Mouse (Mus musculus): ENCODE data around the gene Ptgds.

Gene Ptgds

DNA sequence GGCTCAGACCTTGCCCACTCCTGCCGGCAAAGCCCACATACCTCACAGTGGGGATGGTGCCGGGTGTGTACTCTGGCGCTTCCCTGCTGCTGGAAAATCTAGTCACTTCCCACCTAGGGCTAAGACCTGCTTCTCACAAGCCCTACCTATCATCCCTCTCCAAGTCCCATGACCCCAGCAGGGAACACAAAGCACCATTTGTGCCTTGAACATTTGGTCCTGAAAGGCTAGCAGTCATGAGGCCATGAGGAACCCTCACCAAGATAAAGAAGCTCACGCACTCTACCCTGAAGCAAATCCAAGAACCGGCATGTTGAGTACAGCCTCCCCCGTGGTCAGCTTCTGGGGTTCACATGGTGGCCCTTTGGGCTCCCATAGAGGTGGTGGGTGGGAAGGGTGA, at the start of gene Ptgds:
Gene Ptgds (minus strand): TSS at position 78 of the 400 bp plus-strand sequence.
- no peak for DNase-seq (ENCODE audit: extremely low read depth, low read depth)

DNA sequence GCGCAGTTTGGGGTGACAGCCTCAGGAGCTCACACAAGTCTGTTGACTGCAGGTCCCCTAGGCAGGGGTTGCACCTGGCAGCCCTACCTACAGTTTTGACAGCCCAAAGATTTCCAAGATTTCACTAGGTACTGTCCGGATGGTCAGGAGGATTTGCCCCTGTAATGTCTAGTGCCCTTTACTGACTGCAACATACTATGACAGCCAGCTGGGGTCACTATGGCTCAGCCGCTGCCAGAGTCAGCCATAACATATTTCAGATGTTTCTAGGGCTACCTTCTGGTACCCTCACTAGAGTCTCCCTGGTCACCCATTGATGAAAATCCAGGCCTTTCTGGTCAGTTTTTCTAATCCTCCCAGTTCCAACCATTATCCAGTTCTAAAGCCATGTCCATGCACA, 40.1 kb upstream of the Ptgds start:
- no peak for DNase-seq (ENCODE audit: extremely low read depth, low read depth)

DNA sequence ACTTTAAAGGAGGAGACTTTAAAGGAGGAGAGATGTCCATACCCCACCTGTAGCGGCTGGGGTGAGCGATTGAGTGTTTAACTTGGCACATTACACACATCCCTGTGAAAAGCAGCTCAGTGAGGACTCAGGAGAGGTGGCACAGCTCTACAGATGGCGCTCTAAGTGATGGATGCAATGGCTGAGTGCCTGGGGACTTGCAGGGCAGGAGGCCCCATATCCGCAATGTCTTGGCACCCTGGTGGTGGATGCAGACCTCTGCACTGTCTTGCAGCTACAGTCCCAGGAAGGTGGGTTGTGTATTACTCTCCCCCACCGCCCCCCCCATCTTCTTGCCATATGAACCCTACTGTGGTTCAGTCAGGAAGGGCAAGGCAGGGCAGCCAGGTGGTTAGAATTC, 37.1 kb upstream of the Ptgds start:
- no peak for DNase-seq (ENCODE audit: extremely low read depth, low read depth)

DNA sequence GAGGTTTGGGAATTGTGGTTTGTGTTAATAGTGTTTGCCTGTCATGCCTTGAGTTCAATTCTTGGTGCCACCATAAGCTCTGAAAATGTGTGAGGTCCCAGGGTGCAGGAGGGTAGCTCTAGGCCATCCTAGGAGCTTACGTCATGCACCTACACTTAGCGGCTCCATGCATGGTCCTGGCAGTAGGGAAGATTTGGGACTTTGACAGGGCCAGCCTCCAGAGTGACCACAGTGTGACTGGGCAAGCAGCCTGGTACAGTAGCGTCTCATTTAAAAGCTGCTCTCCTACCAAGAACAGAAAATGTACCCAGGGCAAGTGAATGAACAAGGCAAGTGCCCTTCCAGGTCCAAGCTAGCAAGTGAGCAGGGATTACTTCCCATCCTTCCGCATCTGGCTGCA, 36.0 kb upstream of the Ptgds start:
- DNase-seq (ENCODE audit: extremely low read depth, low read depth), result no peak

DNA sequence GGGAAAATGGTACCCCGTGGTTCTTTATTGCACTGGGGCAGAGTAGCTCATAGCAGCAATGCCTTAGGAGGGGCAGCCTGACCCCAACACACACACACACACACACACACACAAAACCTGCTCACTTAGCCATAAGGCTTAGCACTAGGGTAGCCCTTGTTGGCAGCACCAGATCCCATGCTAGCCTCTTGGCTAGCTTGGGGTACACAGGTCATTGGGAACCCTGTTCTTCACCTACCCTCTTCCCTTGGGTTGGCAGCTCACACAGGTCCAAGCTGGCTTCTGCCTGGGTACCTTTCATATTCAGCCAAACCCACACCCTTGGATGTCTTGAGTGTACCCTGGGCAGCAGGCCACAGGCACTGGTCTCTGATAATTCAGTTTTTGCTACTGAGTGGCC, 35.2 kb upstream of the Ptgds start:
- no peak for DNase-seq (ENCODE audit: extremely low read depth, low read depth)

DNA sequence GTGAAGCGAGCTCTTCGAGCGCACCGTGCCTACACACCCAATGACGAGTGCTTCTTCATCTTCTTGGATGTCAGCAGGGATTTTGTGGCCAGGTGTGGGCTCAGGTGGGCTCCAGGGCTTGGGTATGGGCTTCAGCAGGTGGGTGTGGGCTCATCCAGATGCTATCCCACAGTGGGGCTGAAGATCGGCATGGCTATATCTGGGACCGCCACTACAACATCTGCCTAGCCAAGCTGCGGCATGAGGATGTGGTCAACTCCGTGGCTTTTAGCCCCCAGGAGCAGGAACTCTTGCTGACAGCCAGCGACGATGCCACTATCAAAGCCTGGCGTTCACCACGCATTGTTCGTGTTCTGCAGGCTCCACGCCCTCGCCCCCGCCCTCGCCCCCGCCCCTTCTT, 34.7 kb upstream of the Ptgds start:
- DNase-seq (ENCODE audit: extremely low read depth, low read depth), result no peak

DNA sequence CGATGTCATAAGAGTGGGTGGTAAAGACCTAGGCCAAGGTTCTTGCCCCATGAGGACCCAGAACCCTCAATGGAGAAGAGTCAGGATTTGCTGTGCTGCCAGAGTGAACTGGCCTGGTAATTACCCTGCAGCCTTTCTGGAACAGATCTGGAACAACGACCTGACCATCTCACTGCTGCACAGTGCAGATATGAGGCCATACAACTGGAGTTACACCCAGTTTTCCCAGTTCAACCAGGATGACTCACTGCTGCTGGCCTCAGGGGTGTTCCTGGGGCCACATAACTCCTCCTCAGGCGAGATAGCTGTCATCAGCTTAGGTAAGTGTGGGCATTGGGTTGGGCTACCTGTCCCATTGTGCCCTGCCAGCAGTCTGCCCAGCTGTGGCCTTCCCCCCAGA, 32.9 kb upstream of the Ptgds start:
- no peak for DNase-seq (ENCODE audit: extremely low read depth, low read depth)

DNA sequence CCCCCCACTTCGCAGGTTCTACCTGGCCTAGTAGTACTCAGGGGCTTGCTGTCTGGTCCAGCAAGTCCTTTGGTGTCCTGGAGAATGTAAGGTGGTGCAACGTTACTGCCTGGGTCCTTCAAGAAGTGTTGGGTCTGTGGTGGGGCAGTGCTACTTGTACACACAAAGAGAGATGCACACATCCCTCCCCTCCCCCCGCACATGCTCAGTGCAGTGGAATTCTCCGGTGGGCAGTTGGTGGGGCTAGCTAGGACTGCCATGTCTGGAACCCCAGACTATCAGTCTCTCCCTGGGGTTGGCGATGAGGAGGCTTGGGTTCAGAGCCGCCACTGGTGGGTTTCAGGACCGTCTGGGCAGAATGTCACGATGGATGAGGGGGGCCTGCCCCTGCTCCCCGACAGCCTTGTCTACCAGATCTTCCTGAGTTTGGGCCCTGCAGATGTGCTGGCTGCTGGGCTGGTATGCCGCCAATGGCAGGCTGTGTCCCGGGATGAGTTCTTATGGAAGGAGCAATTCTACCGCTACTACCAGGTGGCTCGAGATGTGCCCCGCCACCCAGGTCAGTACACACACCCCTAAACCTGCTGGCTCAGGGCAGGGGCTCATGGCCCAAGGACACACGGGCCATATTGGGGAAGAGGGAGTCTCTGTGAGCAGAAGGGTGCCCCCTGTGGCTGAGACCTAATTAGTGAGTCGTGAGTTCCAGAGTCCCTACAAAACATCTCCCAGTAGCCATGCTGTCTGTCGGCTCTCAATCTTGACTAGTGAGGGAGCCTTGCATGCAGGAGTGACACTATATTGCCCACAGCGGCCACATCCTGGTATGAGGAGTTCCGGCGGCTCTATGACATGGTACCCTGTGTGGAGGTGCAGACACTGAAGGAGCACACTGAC, 32.0 kb upstream of the Ptgds start, which contains the start of gene C8g:
Gene C8g (minus strand): TSS at position 127 of the 894 bp plus-strand sequence.
- DNase-seq (ENCODE audit: extremely low read depth, low read depth), result no peak

DNA sequence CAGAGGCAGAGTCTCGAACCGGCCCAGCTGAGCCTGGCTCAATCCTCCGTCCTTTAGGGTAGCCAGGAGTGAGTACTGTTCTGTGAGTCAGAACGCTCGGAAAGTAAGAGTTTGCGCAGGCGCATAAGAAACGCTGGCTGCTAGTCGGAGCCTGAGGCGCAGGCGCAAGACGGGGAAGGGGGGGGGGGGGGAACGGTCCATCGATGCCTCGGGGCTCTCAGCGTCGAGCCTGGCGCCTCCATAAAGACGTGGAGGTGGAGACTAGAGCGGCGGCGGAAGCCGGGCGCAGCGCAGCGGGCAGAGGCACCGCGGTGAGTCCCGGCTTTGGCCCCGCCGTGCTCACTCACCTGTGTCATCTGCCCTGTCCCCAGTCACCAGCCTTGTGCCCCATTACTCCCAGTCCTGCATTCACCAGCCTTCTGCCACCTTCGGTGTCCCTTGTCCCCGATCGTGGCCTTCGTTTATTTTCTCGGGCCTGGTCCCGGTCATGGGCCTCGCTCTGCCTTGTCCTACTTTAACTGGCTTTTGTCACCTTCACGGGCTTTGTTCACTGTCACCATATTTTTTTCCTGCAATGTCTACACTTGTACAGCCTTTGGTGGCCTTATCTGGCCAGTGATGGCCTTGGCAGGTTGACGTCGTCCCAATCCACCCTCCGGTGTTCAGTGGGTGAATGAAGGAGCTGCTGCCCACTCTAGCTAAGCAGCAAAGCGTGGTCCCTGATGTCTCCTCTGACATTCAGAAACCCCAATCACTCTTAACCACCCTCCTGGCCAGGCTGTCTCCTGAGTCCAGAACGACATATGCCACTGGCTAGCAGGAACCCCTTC, 30.9 kb upstream of the Ptgds start, which contains the start of gene Fbxw5:
Gene Fbxw5 (plus strand): TSS at position 175 of the 830 bp plus-strand sequence.
- DNase-seq (ENCODE audit: extremely low read depth, low read depth), result peak; percentile 89

DNA sequence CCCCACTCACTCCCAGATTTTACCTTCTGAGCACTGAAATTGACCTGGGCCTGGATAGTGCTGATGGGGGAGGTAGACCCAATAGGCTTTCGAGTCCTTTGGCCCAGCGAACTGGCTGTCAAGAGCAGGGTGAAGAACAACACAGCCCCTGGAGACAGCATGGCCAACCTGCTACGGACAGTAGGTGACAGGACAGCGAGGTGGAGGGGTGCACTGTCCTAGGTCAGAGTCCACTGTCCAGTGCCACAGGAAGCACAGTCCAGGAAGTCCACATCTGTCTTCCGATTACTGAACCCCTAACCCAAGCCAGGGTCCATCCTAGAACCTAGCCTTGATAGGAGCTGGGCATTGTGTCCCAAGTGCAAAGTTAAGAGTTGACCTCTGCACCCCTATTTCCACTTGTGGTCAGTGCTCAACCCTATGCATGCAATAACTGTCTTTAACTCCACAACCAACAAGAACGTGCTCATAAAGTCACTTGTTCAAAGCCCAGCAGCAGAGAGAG, 30.3 kb upstream of the Ptgds start:
- no peak for DNase-seq (ENCODE audit: extremely low read depth, low read depth)

DNA sequence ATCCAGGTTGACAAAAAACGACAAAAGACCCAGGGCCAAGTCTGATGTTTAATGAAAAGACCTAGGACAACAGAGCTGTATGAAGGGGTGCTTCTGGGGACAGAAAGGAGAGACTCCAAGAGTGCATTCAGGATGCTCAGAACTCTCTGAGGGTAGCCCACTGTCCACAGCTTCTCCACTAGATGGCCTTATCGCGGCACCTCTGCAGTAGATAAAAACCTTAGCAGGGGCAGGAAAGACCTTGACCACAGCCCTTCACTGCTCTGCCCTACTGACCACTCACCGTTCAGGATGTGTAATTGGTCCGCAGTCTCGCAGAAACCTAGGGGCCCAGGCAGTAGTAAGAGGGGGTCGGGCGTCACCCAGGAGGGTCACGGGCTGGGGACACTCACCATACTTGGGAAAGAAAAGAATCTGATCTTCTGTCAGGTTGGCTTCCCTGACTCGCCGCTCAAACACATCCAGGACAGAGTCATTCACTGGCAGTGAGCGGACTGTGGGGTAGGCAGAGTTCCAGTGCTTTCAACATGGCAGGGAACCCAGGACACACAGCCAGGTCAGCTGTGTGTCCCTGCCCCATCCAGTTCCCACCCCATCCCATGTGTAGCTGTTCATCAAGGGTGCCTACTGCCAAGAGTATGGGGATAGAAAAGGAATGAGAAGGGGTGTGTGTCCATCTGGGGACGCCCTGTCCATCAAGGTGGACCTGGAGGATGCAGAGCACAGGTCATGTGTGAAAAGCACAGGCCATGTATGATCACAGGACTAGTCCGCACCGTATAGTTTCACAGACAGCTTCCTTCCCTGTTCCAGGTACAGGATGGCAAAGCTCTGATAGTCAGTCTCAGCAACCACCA, 29.0 kb upstream of the Ptgds start:
- no peak for DNase-seq (ENCODE audit: extremely low read depth, low read depth)

DNA sequence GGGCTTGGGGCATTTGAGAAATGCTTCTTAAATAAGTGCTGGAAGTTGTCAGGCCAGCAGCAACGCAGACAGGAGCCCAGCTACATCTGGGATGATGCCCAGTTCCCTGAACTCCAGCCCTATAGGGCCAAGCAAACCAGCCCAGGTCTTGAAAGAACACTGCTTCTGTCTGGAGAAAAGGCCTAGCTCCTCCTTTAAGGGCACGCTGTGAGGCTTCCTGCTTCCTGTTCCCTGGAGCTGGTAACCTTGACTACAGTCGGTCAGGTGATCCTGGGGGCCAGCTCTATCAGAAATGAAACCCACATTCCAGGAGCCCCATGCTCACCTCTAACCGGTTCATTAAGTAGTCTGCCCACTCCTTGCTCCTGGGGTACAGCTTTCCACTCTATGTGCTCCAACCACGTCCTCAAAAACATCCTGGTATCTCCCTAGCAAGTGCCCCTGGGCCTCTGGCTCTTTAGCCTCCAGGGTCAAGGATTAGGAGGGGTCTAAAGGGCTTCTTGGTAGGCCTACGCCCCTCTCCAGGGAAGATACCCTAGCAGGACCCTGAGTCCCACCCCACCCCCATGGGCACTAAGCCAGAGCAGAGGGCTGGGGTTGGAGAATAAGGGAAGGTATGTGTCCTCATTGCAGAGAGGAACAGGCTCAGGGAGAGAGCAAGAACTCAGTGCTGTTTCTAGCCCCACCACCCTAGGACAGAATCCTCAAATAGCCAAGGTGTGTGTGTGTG, 28.2 kb upstream of the Ptgds start:
- peak; percentile 56 for DNase-seq (ENCODE audit: extremely low read depth, low read depth)

DNA sequence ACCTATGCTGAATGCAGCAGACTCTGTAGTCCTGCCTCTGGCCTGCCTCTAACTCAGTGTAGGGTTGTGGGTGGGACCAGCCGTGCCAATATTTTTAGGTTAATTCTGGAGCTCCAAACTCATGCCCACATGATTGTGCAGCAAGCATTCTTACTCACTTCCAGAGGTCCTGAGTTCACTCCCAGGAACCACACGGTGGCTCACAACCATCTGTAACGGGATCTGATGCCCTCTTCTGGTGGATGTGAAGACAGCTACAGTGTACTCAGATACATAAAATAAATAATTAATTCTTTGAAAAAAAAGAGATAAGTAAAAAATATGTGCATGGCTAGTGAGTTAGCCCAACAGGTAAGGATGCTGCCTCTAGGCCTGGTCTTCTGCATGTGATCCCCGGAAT, 26.6 kb upstream of the Ptgds start:
- DNase-seq (ENCODE audit: extremely low read depth, low read depth), result no peak

DNA sequence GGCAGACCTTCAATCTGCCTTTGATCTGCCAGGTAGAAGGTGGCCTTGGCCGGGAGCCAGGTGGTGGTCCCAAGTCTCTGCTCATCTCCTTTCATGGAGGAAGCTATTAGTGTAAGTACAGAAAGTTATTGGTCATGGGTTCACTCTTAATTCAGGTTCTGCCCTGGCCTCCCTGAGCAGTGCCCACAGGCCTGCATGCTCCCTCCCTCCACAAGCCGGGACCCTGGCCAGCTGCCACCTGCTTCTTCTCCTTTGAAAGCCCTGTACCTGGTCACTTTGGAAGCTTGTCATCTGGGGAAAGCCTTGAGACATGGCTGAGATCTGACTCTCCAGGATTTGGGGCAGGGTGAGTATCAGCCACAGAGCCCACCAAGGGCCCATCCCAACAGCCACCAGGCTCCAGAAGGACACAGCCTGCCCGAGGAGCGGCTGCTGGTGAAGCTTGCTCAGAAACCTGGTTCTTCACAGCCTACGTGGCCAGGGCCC, 23.7 kb upstream of the Ptgds start, which contains the start of gene Lcn12:
Gene Lcn12 (minus strand): TSS at position 436 of the 486 bp plus-strand sequence.
- no peak for DNase-seq (ENCODE audit: extremely low read depth, low read depth)

DNA sequence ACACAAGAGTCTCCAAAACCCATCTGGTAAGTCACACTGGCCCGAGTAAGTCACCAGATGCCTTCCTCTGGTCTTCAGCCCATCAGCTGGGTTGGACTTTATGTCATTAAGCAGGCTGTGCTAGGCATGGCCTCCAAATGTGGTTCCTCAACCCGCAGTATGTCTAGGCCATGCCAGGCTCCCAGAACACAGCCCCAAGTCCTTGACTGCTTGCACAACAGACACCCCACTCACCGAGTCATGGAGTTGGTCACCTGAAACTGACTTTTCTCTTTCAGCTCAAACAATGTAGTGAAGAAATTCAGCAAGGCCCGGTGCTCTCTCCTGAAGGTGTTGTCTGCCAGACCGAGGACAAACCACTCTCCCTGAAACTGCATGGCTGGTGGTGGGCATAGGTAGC, 23.1 kb upstream of the Ptgds start:
- DNase-seq (ENCODE audit: extremely low read depth, low read depth), result no peak

DNA sequence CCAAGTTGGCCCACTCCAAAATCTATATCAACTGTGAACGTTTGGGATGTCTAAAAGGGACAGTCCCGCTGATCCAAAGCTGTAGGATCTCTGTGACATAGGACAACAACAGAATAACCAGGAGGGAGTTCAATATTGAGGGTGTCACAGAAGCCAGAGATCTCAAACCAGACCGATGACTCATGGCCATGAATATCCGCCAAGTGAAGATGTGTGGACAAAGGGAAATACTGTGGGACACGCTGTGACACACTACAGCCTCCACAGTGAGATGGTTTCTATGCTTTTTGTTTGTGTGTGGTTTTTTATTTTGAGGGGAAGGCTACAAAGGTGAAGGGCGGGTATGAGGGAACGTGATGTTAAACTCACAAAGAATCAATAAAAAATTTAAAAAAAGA, 18.8 kb upstream of the Ptgds start:
- no peak for DNase-seq (ENCODE audit: extremely low read depth, low read depth)

DNA sequence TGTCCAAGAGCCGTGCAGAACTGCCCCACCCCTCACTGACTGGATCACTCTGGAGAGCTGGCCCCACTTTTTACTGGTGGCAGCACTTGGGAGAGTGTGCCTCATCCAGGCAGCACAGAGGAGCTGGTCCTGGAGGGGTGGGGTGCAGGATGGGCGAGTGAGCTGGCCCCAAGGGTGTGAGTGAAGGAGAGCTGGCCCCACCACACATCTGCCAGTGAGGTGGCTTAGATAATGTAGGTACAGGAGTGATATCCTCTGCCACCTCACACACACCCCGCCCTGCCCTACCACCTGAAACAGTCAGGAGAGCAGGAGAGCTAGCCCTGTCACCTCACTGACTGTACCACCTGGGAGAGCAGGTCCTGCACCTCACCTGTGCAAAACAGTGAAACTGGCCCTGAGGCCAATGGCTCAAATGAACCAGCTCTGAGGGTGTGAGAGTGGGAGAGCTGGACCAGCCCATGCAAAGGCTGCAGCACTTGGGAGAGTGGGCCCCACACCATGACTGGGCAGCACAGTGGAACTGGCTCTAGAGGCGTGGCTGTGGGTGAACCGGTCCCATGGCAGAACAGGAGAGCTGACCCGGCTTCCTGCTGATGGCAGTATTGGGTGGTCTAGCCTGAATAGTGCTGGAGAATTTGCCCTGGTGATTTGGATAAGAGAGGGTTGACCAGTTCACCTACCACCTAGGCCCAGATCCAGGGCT, 18.3 kb upstream of the Ptgds start:
- DNase-seq (ENCODE audit: extremely low read depth, low read depth), result no peak

DNA sequence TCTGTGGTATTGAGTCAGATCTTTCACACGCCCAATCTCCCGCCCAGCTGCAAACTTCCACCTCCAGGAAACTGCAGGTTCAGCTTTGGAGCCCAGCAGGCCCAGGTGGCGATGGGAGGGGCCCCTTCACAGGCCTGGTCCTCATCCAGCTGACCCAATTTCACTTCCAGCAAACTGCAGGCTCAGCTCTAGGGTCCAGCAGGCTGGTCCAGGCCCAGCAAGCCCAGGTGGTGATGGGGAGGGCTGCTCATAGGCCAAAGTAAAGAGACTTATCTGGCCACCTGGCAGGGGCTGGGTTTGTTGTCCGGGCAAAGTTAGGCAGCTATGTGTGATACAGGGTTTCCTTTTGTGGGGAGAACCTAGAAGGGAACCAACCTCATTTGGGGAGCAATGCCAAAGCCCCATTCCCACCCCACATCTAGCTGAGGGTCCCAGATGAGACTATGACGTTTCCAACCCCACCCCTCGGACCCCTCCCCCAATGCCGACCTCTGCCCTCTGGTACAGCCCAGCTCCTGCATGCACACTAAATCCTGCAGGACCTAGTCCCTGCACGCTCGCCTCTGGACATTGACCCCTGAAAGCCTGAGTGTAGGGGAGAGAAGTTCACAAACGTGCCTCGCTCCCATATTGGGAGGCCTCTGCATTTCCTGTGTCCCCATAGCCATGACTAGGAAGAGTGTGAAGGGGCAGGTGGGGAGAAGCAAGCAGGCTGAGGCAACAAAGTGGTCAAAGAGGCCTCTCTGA, 15.2 kb upstream of the Ptgds start:
- no peak for DNase-seq (ENCODE audit: extremely low read depth, low read depth)

DNA sequence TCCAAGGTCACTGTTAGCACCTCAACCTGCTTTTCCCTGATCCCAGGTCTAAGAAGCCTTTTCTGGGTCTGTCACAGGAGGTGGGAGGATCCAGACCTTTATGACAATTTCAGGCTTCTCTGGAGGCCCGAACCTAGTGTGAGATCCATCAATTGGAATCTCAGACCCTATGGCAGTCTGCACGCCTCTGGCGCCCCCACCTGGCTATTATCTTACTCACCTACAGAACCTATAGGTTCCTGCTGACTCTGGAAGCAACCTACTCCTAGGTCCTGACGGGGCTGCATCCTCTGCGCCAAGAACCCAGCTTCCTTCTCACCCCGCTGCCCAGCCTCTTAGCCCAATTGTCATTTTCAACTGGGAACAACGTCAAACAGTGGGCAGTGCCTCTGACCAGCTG, 13.1 kb upstream of the Ptgds start:
- DNase-seq (ENCODE audit: extremely low read depth, low read depth), result no peak

Measured in MEL-GATA-1-ER (cell line).